Mouse (Mus musculus): ENCODE measurements around the gene Gm10234. TPM values are rescaled to one million over a fixed set of nuclear protein-coding genes. Genes with fewer than 3 reads are reported as not detected.

Gm10234 gene
- polyA plus RNA-seq (2015; fragmentation: Nextera tagmentation; extraction: Ambion mirVana) = not detected in 2 replicates

DNA sequence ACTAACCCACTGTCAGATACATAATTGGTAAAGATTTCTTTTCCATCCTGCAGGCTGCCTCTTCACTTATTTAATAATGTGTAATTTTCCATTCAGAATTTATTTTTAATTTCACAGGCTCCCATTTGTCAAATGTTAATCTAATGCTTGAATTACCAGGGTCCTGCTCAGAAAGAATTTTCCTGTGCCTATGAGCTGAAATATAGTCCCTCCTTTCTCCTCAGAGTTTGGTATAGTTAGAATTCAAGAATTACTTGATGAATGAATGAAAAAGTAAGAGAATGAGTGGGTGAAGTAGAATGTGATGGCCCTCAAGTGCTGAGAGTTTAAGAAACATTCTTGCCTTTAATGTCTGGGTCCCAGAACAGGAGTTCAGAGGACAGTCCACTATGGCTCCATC lies at the start of gene Gm10234:
Gm10234 (plus strand) TSS at position 301 of the 400 bp plus-strand sequence.
- H3K27ac ChIP-seq (replicated peaks) = no peak within 1 kb of the TSS
- no peak within 1 kb of the TSS for H3K9ac ChIP-seq
- no peak within 1 kb of the TSS for H3K4me3 ChIP-seq
- no peaks in the 10 kb centered on the region for H3K27me3 ChIP-seq
- H3K4me2 ChIP-seq = no peak within 1 kb of the TSS
- H3K9me3 ChIP-seq = no peaks in the 10 kb centered on the region
- no peaks in the 10 kb centered on the region for H3K4me1 ChIP-seq (replicated peaks)
- no peaks in the 10 kb centered on the region for H3K36me3 ChIP-seq
- ATAC-seq (ENCODE audit: low FRiP score, low read depth) = no peak

DNA sequence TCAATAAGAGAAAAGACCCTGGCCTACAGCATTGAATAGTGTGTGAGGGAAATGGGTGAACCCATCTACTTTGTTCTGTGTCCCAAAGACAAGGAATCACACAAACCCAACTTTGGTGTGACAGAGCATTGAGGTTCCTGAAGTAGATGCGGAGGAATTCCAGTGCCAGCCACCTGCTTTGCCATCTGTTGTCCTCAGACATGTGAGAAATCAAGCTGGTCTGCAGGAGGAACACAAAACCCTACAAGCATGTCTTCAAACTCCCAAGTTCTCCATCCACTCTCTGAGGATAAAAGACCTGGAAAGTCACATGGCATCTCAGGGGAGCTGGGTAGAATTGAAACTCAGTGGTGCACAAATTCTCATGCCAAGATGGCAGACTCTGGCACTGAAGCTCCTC lies 44.3 kb upstream of the Gm10234 start:
- 91% methylated on average over 1 of the region's 1 CpGs for WGBS
- Histone ChIP-seq H3K9ac (no peak overlapping the region), H3K9me3 (no peaks in the 10 kb centered on the region), H3K4me2 (no peak overlapping the region), H3K27ac (replicated peaks) (no peak overlapping the region), H3K27me3 (no peaks in the 10 kb centered on the region), H3K4me1 (replicated peaks) (no peaks in the 10 kb centered on the region), H3K36me3 (no peaks in the 10 kb centered on the region), H3K4me3 (no peak overlapping the region)
- no peak for ATAC-seq (ENCODE audit: low FRiP score, low read depth)

DNA sequence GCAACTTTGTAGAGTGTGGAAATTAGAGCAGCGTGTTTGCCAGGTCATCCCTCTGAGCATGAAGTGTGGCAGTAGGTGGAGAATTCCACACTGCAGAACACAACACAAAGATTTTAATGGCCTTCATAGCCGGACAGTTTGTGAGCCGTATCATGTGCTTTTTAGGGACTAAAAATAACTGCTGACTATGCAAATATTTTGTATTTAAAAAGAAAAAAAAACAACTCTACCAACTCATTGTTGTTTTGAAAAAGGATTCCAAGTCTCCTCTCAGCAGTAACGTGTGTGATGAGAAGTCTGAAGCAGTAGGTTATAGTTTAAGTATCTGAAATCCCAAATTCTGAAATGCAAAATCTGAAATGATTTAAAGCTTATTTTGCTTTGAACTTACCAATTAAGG lies 25.9 kb upstream of the Gm10234 start:
- Histone ChIP-seq H3K9me3 (no peaks in the 10 kb centered on the region), H3K4me2 (no peak overlapping the region), H3K27me3 (no peaks in the 10 kb centered on the region), H3K4me3 (no peak overlapping the region), H3K27ac (replicated peaks) (no peak overlapping the region), H3K36me3 (no peaks in the 10 kb centered on the region), H3K4me1 (replicated peaks) (no peaks in the 10 kb centered on the region), H3K9ac (no peak overlapping the region)
- WGBS = 81% methylated on average over 4 of the region's 4 CpGs
- no peak for ATAC-seq (ENCODE audit: low FRiP score, low read depth)

DNA sequence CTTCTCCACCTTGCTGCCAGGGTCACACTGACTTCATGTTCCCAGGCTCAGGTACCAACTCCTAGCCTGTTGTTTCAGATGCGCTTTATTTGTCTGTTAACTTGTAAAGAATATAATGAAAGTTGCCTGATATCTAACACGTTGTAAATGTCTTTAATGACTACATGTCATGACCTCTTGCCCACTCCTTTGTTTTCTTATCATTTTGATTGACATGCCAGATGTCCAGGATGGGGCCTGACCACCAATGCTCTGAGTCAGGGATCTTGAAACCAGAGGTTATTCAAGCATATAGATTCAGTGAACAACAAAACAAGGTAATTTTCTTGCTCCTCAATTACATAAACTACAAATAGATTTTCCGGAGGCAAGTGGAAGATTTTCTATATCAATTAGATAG lies 23.5 kb upstream of the Gm10234 start:
- no peak overlapping the region for H3K9ac ChIP-seq
- no peak for ATAC-seq (ENCODE audit: low FRiP score, low read depth)
- no peaks in the 10 kb centered on the region for H3K27me3 ChIP-seq
- H3K4me2 ChIP-seq = no peak overlapping the region
- H3K27ac ChIP-seq (replicated peaks) = no peak overlapping the region
- no peaks in the 10 kb centered on the region for H3K9me3 ChIP-seq
- WGBS = 69% methylated on average over 3 of the region's 3 CpGs
- no peaks in the 10 kb centered on the region for H3K36me3 ChIP-seq
- H3K4me1 ChIP-seq (replicated peaks) = no peaks in the 10 kb centered on the region
- H3K4me3 ChIP-seq = no peak overlapping the region

DNA sequence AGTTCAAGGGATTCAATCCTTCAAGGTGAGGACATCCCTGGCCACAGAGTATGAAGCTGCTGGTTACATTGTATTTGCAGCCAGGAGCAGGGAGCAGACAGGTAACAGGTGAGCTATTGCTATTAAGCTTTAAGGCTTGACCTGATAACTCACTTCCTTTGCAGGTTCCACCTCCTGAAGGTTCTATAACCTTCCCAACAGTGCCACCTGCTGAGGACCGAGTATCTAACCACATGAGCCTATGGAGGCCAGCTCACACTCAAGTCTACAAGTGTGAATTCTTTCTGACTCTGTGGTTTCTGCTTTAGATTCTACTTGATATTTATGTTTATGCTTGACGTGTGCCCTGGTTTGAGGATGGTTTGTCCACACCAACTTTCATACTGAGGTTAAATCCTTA lies 21.3 kb upstream of the Gm10234 start:
- H3K27me3 ChIP-seq = no peaks in the 10 kb centered on the region
- H3K27ac ChIP-seq (replicated peaks) = no peak overlapping the region
- 69% methylated on average over 2 of the region's 2 CpGs for WGBS
- H3K36me3 ChIP-seq = no peaks in the 10 kb centered on the region
- H3K4me1 ChIP-seq (replicated peaks) = no peaks in the 10 kb centered on the region
- H3K4me3 ChIP-seq = no peak overlapping the region
- H3K9ac ChIP-seq = no peak overlapping the region
- no peaks in the 10 kb centered on the region for H3K9me3 ChIP-seq
- ATAC-seq (ENCODE audit: low FRiP score, low read depth) = no peak
- no peak overlapping the region for H3K4me2 ChIP-seq

DNA sequence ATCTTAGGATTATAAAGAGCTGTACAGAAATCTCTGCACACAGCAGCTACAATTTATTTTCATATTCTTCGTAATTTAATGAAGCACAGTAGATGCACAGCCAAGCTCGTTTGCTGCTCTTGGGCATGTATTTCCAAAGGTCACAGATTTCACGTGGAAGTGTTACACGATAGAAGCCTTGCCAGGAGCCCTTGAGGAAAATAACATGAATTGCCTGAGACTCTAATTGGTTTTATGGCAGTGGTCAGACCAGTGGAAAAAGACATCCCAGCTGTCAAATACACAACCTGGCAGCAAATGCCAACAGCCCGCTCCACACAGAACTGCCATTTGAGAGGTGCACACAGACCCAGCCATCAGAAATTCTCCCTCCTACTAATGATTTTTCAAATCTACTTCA lies 9.3 kb downstream of the Gm10234 start:
- Histone ChIP-seq H3K36me3 (no peaks in the 10 kb centered on the region), H3K27me3 (no peaks in the 10 kb centered on the region), H3K9me3 (no peaks in the 10 kb centered on the region), H3K4me3 (no peak overlapping the region), H3K4me2 (no peak overlapping the region), H3K4me1 (replicated peaks) (no peaks in the 10 kb centered on the region), H3K27ac (replicated peaks) (no peak overlapping the region), H3K9ac (no peak overlapping the region)
- WGBS = 62% methylated on average over 5 of the region's 5 CpGs
- no peak for ATAC-seq (ENCODE audit: low FRiP score, low read depth)

DNA sequence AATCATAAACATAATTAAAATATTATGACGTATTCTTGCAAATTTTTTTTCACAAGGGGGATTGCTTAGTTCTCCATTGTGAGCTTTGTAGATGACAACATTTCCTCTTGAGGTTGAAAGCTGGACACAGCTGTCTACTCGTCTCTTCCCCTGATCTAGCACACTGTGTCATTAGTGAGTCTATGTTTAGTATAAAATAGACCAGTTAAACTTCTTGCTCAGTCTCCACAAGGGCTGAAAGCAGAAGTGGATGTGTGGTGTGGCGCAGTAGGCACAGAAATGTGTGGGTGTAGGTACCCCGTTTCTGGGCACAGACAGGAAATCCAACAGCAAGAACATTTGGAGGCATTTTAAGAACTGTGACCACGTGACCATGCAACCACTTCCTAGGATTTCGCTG lies 12.9 kb downstream of the Gm10234 start:
- Histone ChIP-seq H3K27ac (replicated peaks) (no peak overlapping the region), H3K9ac (no peak overlapping the region), H3K4me1 (replicated peaks) (no peaks in the 10 kb centered on the region), H3K27me3 (no peaks in the 10 kb centered on the region), H3K9me3 (no peaks in the 10 kb centered on the region), H3K4me3 (no peak overlapping the region), H3K36me3 (no peaks in the 10 kb centered on the region), H3K4me2 (no peak overlapping the region)
- ATAC-seq (ENCODE audit: low FRiP score, low read depth) = no peak
- 95% methylated on average over 6 of the region's 6 CpGs for WGBS

DNA sequence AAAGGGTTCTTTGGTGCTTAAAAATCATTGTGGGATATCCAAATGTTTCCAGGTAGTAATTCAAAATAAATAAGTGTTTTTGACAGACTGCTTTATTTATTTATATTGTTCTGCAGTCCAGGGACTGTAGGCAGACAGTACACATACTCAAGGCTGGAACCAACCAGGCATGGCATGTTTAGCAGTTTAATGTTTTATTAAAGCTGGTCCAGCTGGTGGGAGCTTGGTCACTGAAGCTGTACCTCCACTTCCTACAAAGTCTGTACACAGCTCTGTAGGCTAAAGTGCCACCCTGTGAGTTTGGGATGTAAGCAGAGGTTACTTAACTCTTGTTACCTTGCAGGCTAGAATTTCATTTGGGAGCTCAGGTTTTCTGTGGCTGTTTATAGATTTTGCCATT lies 27.5 kb downstream of the Gm10234 start:
- Histone ChIP-seq H3K36me3 (no peaks in the 10 kb centered on the region), H3K4me1 (replicated peaks) (no peaks in the 10 kb centered on the region), H3K4me3 (no peak overlapping the region), H3K4me2 (no peak overlapping the region), H3K27me3 (no peaks in the 10 kb centered on the region), H3K9me3 (no peaks in the 10 kb centered on the region), H3K9ac (no peak overlapping the region), H3K27ac (replicated peaks) (no peak overlapping the region)
- no peak for ATAC-seq (ENCODE audit: low FRiP score, low read depth)

DNA sequence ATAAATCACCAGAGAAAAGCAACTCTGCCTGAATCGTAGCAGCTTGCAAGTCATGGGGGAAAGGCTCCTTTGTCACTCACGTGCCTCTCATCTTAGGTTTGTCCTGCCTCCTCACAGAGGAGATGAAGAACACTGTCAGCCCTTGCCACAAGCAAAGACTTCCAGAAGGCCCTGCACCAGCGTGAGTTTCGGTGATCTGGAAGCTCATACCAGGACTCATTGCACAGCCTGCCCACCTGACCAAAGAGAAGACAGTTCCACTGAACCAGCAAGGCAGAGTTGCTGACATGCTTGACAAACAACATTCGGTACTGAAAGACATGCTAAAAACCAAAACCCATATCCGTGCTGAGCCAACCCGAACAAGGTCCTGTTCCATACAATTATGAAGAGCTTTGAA lies 31.1 kb downstream of the Gm10234 start:
- ATAC-seq (ENCODE audit: low FRiP score, low read depth) = no peak
- no peaks in the 10 kb centered on the region for H3K9me3 ChIP-seq
- H3K4me2 ChIP-seq = no peak overlapping the region
- H3K27ac ChIP-seq (replicated peaks) = no peak overlapping the region
- 93% methylated on average over 7 of the region's 7 CpGs for WGBS
- H3K9ac ChIP-seq = no peak overlapping the region
- H3K36me3 ChIP-seq = no peaks in the 10 kb centered on the region
- H3K27me3 ChIP-seq = no peaks in the 10 kb centered on the region
- no peaks in the 10 kb centered on the region for H3K4me1 ChIP-seq (replicated peaks)
- no peak overlapping the region for H3K4me3 ChIP-seq

DNA sequence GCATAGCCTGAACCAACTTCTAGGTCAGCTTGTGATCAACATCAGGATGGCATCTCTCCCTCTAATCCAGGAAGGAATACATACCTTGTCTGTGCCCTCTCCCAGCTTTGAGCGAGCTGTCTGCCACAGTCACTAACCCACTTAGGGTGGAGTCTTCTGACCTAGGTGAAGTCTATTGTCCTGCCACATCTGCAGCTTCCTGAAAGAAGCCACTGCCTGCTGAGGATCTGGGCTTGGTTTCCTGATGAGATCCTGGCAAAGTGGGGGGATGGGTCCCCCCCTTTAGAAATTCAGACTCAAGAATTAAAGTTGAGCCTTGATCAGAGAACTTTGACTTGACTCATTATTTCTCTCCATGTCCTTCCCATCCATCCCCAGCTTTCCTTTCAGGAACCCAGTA lies 32.0 kb downstream of the Gm10234 start:
- H3K36me3 ChIP-seq = no peaks in the 10 kb centered on the region
- H3K9me3 ChIP-seq = no peaks in the 10 kb centered on the region
- no peak overlapping the region for H3K27ac ChIP-seq (replicated peaks)
- H3K4me3 ChIP-seq = no peak overlapping the region
- no peak overlapping the region for H3K9ac ChIP-seq
- 89% methylated on average over 1 of the region's 1 CpGs for WGBS
- ATAC-seq (ENCODE audit: low FRiP score, low read depth) = no peak
- H3K27me3 ChIP-seq = no peaks in the 10 kb centered on the region
- H3K4me2 ChIP-seq = no peak overlapping the region
- H3K4me1 ChIP-seq (replicated peaks) = no peaks in the 10 kb centered on the region

DNA sequence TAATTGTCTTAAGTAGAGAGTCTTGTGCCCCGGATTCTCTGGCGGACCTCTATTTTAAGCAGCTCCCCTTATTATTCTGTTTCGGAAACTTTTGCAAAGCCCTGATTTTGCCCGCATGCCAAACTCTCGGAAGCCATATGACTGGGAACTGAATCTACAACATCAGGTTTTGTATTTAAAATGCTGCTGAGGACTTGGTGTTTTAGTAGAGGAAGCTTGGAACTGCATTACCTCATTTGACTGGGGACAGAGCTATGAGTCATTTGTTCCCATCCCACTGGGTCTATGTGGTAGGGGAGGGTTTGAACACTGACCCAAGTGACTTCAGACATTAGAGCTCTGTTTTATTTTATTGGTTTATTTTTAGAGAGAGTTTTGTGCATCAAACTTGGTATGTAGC lies 38.2 kb downstream of the Gm10234 start:
- 90% methylated on average over 5 of the region's 5 CpGs for WGBS

DNA sequence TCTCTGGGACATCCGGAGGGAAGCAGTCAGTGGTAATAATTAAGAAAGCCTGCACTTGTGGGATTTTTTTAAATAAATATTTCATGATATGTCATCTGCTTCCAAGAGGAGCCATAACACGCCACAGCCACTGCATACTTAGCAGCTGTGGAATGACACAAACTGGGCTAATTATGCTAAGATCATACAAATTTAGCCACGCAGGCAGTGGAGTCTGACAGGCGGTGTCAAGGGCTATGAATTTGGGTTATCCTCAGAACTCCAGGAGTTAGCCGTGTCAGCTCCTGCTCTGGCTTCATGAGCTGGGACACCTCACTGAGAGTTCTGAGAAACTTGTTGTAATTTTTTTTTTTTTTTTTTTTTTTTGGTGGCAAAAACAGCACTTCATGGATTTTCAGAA lies 40.8 kb downstream of the Gm10234 start:
- no peaks in the 10 kb centered on the region for H3K9me3 ChIP-seq
- no peak overlapping the region for H3K4me3 ChIP-seq
- no peaks in the 10 kb centered on the region for H3K27me3 ChIP-seq
- no peak for ATAC-seq (ENCODE audit: low FRiP score, low read depth)
- H3K27ac ChIP-seq (replicated peaks) = no peak overlapping the region
- H3K36me3 ChIP-seq = no peaks in the 10 kb centered on the region
- WGBS = 74% methylated on average over 5 of the region's 5 CpGs
- H3K9ac ChIP-seq = no peak overlapping the region
- H3K4me1 ChIP-seq (replicated peaks) = no peaks in the 10 kb centered on the region
- no peak overlapping the region for H3K4me2 ChIP-seq

More for the DNA sequence above, 38.2 kb downstream of the Gm10234 start:
- Histone ChIP-seq H3K9ac (no peak overlapping the region), H3K9me3 (no peaks in the 10 kb centered on the region), H3K27ac (replicated peaks) (no peak overlapping the region), H3K36me3 (no peaks in the 10 kb centered on the region), H3K4me3 (no peak overlapping the region), H3K4me2 (no peak overlapping the region), H3K4me1 (replicated peaks) (no peaks in the 10 kb centered on the region), H3K27me3 (no peaks in the 10 kb centered on the region)
- no peak for ATAC-seq (ENCODE audit: low FRiP score, low read depth)

DNA sequence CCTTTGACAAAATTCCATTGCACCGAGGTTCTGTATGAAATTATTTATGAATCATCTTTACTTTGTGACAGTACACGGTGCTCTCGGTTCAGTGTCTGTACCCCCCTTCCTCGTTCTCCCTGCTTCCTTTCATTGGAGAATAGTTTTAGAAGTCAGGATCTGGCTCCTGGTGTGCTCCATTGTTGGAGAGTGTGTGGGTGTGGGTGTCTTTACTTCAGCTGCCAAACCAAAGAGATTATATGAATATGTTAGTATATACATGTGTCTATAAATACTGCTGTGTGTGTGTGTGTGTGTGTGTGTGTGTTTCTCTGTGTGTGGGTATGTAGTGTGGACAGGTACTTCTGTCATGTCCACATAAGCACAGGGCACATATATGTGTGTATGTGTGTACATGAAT lies 49.9 kb downstream of the Gm10234 start:
- no peak for ATAC-seq (ENCODE audit: low FRiP score, low read depth)
- WGBS = 86% methylated on average over 4 of the region's 4 CpGs

More for the DNA sequence above, 49.9 kb downstream of the Gm10234 start:
- Histone ChIP-seq H3K27ac (replicated peaks) (no peak overlapping the region), H3K36me3 (no peaks in the 10 kb centered on the region), H3K4me2 (no peak overlapping the region), H3K9me3 (no peaks in the 10 kb centered on the region), H3K27me3 (no peaks in the 10 kb centered on the region), H3K9ac (no peak overlapping the region), H3K4me1 (replicated peaks) (no peaks in the 10 kb centered on the region), H3K4me3 (no peak overlapping the region)

Measured in hindbrain, embryonic 15.5 days (tissue).